In the genomic region with DNA sequence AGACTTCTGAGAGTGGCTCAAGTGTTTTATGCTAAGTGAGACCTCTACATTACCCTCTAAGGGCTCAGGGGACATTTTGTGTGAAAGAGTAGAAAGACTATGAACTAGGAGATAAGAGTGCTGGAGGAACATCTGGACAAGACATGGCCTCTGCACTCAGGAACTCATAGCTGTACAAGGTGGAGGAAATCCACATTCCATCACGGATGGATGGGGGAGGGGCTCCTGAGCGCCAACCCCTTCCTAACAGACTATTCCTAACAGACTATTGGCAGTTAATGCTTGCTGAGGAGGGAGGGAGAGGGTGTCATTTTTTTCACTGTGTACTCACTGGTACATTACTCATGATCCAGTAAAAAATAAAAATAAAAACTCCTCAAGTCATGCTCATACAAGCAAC, we compare ENCODE assay signal across 18 mouse cellular contexts. TPM values are rescaled to one million over a fixed set of nuclear protein-coding genes. Genes with fewer than 3 reads are reported as not detected.
DNase-seq lines count a peak whose midpoint lies in the region; TF ChIP-seq lines count a peak whose summit lies in the region.
"Had no signal": no experiment of that assay in that cellular context is flagged by ENCODE, and none has a peak within 500 bp of the region (broad histone marks: within the 10 kb centered on the region; RNA-seq: fewer than 3 reads in every experiment).

No protein-coding gene starts in this region.

- TF ChIP-seq CTCF in gastrocnemius, adult 2 months (IDR thresholded peaks at IDR 0.05), result no peak

- no peak overlapping the region for H3K4me3 ChIP-seq in gastrocnemius, adult 2 months
- no peak overlapping the region for H3K4me3 ChIP-seq in embryonic facial prominence, embryonic 10.5 days
- H3K4me3 ChIP-seq: embryonic facial prominence, embryonic 13.5 days; layer of hippocampus, adult 2 months; limb, embryonic 12.5 days; midbrain, embryonic 15.5 days had no signal

- peaks cover 60% of the 10 kb centered on the region for H3K36me3 ChIP-seq in embryonic facial prominence, embryonic 10.5 days (replicated peaks)

- intact Hi-C loops in gastrocnemius, adult 2 months (cut with DNase I), result no loop called here
- intact Hi-C loops in gastrocnemius, postnatal 14 days (cut with DNase I; ENCODE audit: low total_unique reads), result no loop called here

- peak overlapping the region; percentile 56 for H3K27ac ChIP-seq in gastrocnemius, adult 2 months
- H3K27ac ChIP-seq in embryonic facial prominence, embryonic 10.5 days (replicated peaks), result no peak overlapping the region
- H3K27ac ChIP-seq: embryonic facial prominence, embryonic 13.5 days; layer of hippocampus, adult 2 months; limb, embryonic 12.5 days; macrophage; midbrain, embryonic 15.5 days; stomach, postnatal 0 days had no signal

- no peaks in the 10 kb centered on the region for H3K27me3 ChIP-seq in embryonic facial prominence, embryonic 10.5 days (replicated peaks; ENCODE audit: low read depth, poor library complexity, severe bottlenecking)
- H3K27me3 ChIP-seq: embryonic facial prominence, embryonic 13.5 days; limb, embryonic 12.5 days; midbrain, embryonic 15.5 days had no signal

- H3K4me1 ChIP-seq in embryonic facial prominence, embryonic 10.5 days, result no peaks in the 10 kb centered on the region
- H3K4me1 ChIP-seq: embryonic facial prominence, embryonic 13.5 days; limb, embryonic 12.5 days; midbrain, embryonic 15.5 days had no signal

- WGBS in embryonic facial prominence, embryonic 10.5 days, result 58% methylated on average over 2 of the region's 2 CpGs

- H3K9me3 ChIP-seq in embryonic facial prominence, embryonic 10.5 days, result no peaks in the 10 kb centered on the region
- H3K9me3 ChIP-seq: embryonic facial prominence, embryonic 13.5 days; limb, embryonic 12.5 days; midbrain, embryonic 15.5 days had no signal

- DNase-seq in gastrocnemius, adult 2 months, result no peak
- no peak for DNase-seq in gastrocnemius, postnatal 14 days
- peak; percentile 33 for DNase-seq in kidney, postnatal 14 days
- no peak for DNase-seq in kidney, adult 9 months
- DNase-seq in 3T3-L1 (ENCODE audit: low read depth, low spot score), result peak; percentile 40
- DNase-seq in embryonic facial prominence, embryonic 10.5 days (ENCODE audit: low spot score), result peak; percentile 26
- no peak for DNase-seq in cerebellum, postnatal 4 days (ENCODE audit: low spot score in 2 of 2)
- DNase-seq: adrenal gland, postnatal 25 days; cerebellum, adult 9-10 months; heart, postnatal 36 days; lung, embryonic 14.5 days; thymus, postnatal 36 days had no signal

RNA-seq across cellular contexts. Expression of gene Hspe1, which starts 13.2 kb away (rescaled TPM):
- 100 to 1,000 TPM in 1 of 2 experiments, 10 to 100 TPM in 1; 77.1 to 120 TPM for total RNA-seq in gastrocnemius, adult 2 months (2021)
- 10 to 100 TPM; 63.7 to 76.8 TPM for total RNA-seq in gastrocnemius, postnatal 14 days (2021)
- polyA plus RNA-seq in embryonic facial prominence, embryonic 10.5 days (2016; fragmentation: Nextera tagmentation; extraction: Ambion mirVana), result 672 and 707 TPM in 2 replicates

RNA-seq across cellular contexts. Expression of gene Hspd1, which starts 13.3 kb away (rescaled TPM):
- 100 to 1,000 TPM; 156 to 249 TPM for total RNA-seq in gastrocnemius, adult 2 months (2021)
- total RNA-seq in gastrocnemius, postnatal 14 days (2021), result 100 to 1,000 TPM; 175 to 176 TPM
- 604 and 644 TPM in 2 replicates for polyA plus RNA-seq in embryonic facial prominence, embryonic 10.5 days (2016; fragmentation: Nextera tagmentation; extraction: Ambion mirVana)

RNA-seq across cellular contexts. Expression of gene Coq10b, which starts 22.2 kb away (rescaled TPM):
- 10 to 100 TPM; 13.7 to 17.0 TPM for total RNA-seq in gastrocnemius, adult 2 months (2021)
- 1 to 10 TPM; 7.8 to 9.5 TPM for total RNA-seq in gastrocnemius, postnatal 14 days (2021)
- 21.7 and 22.0 TPM in 2 replicates for polyA plus RNA-seq in embryonic facial prominence, embryonic 10.5 days (2016; fragmentation: Nextera tagmentation; extraction: Ambion mirVana)

RNA-seq across cellular contexts. Expression of gene Sf3b1, which starts 47.5 kb away (rescaled TPM):
- 10 to 100 TPM; 53.6 to 56.3 TPM for total RNA-seq in gastrocnemius, adult 2 months (2021)
- total RNA-seq in gastrocnemius, postnatal 14 days (2021), result 10 to 100 TPM; 51.9 to 58.3 TPM
- polyA plus RNA-seq in embryonic facial prominence, embryonic 10.5 days (2016; fragmentation: Nextera tagmentation; extraction: Ambion mirVana), result 281 and 287 TPM in 2 replicates

RNA-seq across cellular contexts. Expression of gene Mob4, which starts 56.3 kb away (rescaled TPM):
- total RNA-seq in gastrocnemius, adult 2 months (2021), result 10 to 100 TPM; 34.2 to 41.9 TPM
- total RNA-seq in gastrocnemius, postnatal 14 days (2021), result 10 to 100 TPM; 38.5 to 39.9 TPM
- polyA plus RNA-seq in embryonic facial prominence, embryonic 10.5 days (2016; fragmentation: Nextera tagmentation; extraction: Ambion mirVana), result 129 and 137 TPM in 2 replicates

Comparison
In these comparisons a context has a peak if more than half of its experiments do, and no peak if none do; other contexts are left out.
1. DNase-seq: peak in kidney, postnatal 14 days (single experiment), 3T3-L1 (single experiment) and embryonic facial prominence, embryonic 10.5 days (single experiment); none in gastrocnemius, adult 2 months (single experiment), gastrocnemius, postnatal 14 days (single experiment), kidney, adult 9 months (single experiment) and cerebellum, postnatal 4 days (0 of 2).